Mouse (Mus musculus) A20 (cell line): Measurements from ENCODE around the gene Pank1.

Source experiments
- DNase-seq: peaks from one replicate; pipeline ENCODE4 v3.0.0-alpha.2; 2011; ENCODE audit warnings: low read depth, low spot score

The Pank1 gene

GRCm38 (mm10) chr19:34825946-34826655, 53.2 kb downstream of the Pank1 start:
- peak; percentile 69 for DNase-seq

GRCm38 (mm10) chr19:34819577-34820170, 59.6 kb downstream of the Pank1 start:
- DNase-seq = no peak

- no peak for DNase-seq
Measured at GRCm38 (mm10) chr19:34815371-34815770, 63.9 kb downstream of the Pank1 start.

GRCm38 (mm10) chr19:34814696-34815095, 64.6 kb downstream of the Pank1 start:
- no peak for DNase-seq

GRCm38 (mm10) chr19:34813961-34814360, 65.3 kb downstream of the Pank1 start:
- DNase-seq = no peak

GRCm38 (mm10) chr19:34813533-34813932, 65.7 kb downstream of the Pank1 start:
- DNase-seq = no peak

GRCm38 (mm10) chr19:34812711-34813110, 66.5 kb downstream of the Pank1 start:
- no peak for DNase-seq

GRCm38 (mm10) chr19:34807173-34807572, 72.1 kb downstream of the Pank1 start:
- DNase-seq = no peak

- DNase-seq = no peak
Measured at GRCm38 (mm10) chr19:34805071-34805470, 74.2 kb downstream of the Pank1 start.

GRCm38 (mm10) chr19:34804531-34804930, 74.7 kb downstream of the Pank1 start:
- DNase-seq = no peak

GRCm38 (mm10) chr19:34803396-34803795, 75.9 kb downstream of the Pank1 start:
- DNase-seq = no peak

- DNase-seq = peak; percentile 80
Measured at GRCm38 (mm10) chr19:34799644-34800267, 79.5 kb downstream of the Pank1 start.

- no peak for DNase-seq
Measured at GRCm38 (mm10) chr19:34796396-34796795, 82.9 kb downstream of the Pank1 start.

GRCm38 (mm10) chr19:34782491-34782890, 96.8 kb downstream of the Pank1 start:
- no peak for DNase-seq

GRCm38 (mm10) chr19:34778993-34779392, 100.3 kb downstream of the Pank1 start:
- DNase-seq = no peak

GRCm38 (mm10) chr19:34778098-34778497, 101.2 kb downstream of the Pank1 start:
- DNase-seq = peak; percentile 24

GRCm38 (mm10) chr19:34772775-34773174, 106.5 kb downstream of the Pank1 start:
- DNase-seq = peak; percentile 54

GRCm38 (mm10) chr19:34770764-34771163, 108.5 kb downstream of the Pank1 start:
- no peak for DNase-seq

GRCm38 (mm10) chr19:34758754-34759153, 120.5 kb downstream of the Pank1 start:
- no peak for DNase-seq
